Mouse (Mus musculus) liver, adult 2 months (tissue): Measurements from ENCODE around the gene Idh2. TPM values are rescaled to one million over a fixed set of nuclear protein-coding genes. Genes with fewer than 3 reads are reported as not detected.

Experiments used
- DNase-seq: peaks from one replicate; pipeline ENCODE4 v3.0.0-alpha.2; 2011; ENCODE audit warnings: low read depth, low spot score; ENCODE audit errors: extremely low read depth
- H3K27ac ChIP-seq: fragments of 200-500 bp; replicated peaks from 2 replicates; pipeline ENCODE4 v1.5.1; 2012; ENCODE audit warnings: low read depth, mild to moderate bottlenecking, control low read depth, inconsistent platforms, low read length; ENCODE audit not compliant: insufficient read depth
- H3K27me3 ChIP-seq: fragments of 200-500 bp; 2 replicates; pipeline ENCODE4 v1.6.1; 2012; ENCODE audit warnings: mild to moderate bottlenecking, moderate library complexity, low read length, inconsistent platforms; ENCODE audit not compliant: control insufficient read depth, insufficient read depth
- H3K36me3 ChIP-seq: fragments of 200-500 bp; 2 replicates; pipeline ENCODE4 v1.6.1; 2012; ENCODE audit warnings: low read length, inconsistent platforms; ENCODE audit not compliant: control insufficient read depth, insufficient read depth
- H3K4me1 ChIP-seq: fragments of 200-500 bp; 2 replicates; pipeline ENCODE4 v1.6.1; 2011; ENCODE audit warnings: low read length; ENCODE audit not compliant: control insufficient read depth, insufficient read depth
- H3K4me3 ChIP-seq: fragments of 200-500 bp; 2 replicates; pipeline ENCODE4 v1.5.1; 2011; ENCODE audit warnings: low read depth, mild to moderate bottlenecking, control low read depth, low read length, moderate library complexity; ENCODE audit not compliant: insufficient read depth
- H3K79me2 ChIP-seq: fragments of 200-500 bp; 2 replicates; pipeline ENCODE4 v1.6.1; 2012; ENCODE audit warnings: inconsistent platforms, mild to moderate bottlenecking, low read length, moderate library complexity; ENCODE audit not compliant: control insufficient read depth, insufficient read depth
- H3K9ac ChIP-seq: fragments of 200-500 bp; 2 replicates; pipeline ENCODE4 v1.6.1; 2012; ENCODE audit warnings: low read depth, mild to moderate bottlenecking, control low read depth, inconsistent platforms, low read length
- CTCF ChIP-seq: fragments of 200-500 bp; IDR thresholded peaks from 2 replicates; pipeline ENCODE4 v1.5.1; 2011; ENCODE audit warnings: low read depth, low read length, control low read depth
- POLR2A ChIP-seq: fragments of 200-500 bp; IDR thresholded peaks from 2 replicates; pipeline ENCODE4 v1.6.1; 2011; ENCODE audit warnings: low read length, control low read depth; ENCODE audit not compliant: insufficient read depth; ENCODE audit errors: extremely low read depth
- WGBS: fragments of 180-500 bp; shearing (Covaris S2); methylation state at CpG from one replicate; pipeline ENCODE4 v1.1.7; 2018; 5-methylcytosine and 5-hydroxymethylcytosine counted together
- polyA plus RNA-seq: library from polyadenylated mRNA; depleted of rRNA; stranded (reverse); fragments of >200 nt; gene quantifications from 2 replicates; pipeline ENCODE4 v1.2.3, GENCODE M21; 2012
- total RNA-seq: library from RNA; depleted of rRNA; stranded (reverse); fragments of >200 nt; gene quantifications from 2 replicates; pipeline ENCODE4 v1.2.3, GENCODE M21; 2014

Gene Idh2
- total and polyA plus RNA-seq, 2 experiments, result 163 to 177 TPM

DNA sequence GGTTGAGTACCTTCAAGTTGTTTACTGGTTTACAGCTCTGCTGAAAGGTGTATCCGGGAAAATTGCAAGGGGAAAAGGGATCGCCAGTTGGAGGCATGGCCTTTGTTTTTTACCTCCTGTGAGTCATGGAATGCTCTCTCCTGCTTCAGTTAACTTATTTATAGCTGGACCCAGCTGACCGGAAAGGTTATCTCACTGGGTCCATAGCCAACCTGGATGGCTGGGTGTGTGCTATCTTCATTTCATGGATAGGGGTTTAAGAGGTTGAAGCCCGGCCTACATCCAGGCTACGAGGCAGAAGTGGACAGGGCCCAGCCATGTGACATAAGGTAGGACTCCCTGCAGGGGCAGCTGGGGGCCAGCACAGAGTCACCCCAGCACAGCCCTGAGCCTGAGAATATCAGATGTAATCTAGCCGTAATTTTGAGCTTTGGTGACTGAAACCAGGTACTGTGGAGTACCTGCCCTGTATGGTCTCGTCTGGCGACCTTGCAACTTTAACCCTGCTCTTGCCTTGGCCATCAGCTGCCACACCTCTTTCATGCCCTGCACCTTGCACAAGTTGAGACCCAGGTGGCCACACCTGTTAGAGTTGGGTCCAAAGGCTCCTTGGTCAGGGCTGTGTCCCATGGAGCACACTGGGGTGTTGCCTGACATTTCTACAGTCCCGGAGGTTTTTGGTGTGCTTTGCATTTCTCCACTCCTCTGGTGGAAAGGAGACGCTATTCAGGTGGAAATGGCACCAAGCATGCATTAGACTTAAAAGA lies 55.0 kb downstream of the Idh2 start:
- H3K9ac ChIP-seq, result no peak overlapping the region
- H3K4me3 ChIP-seq, result no peak overlapping the region
- H3K36me3 ChIP-seq, result no peaks in the 10 kb centered on the region
- no peak overlapping the region for H3K27ac ChIP-seq
- DNase-seq, result no peak
- H3K27me3 ChIP-seq, result no peaks in the 10 kb centered on the region
- no peak for TF ChIP-seq POLR2A
- TF ChIP-seq CTCF, result no peak
- peaks cover 37% of the 10 kb centered on the region for H3K4me1 ChIP-seq
- WGBS, result 53% methylated on average over 10 of the region's 10 CpGs
- H3K79me2 ChIP-seq, result peaks cover 36% of the 10 kb centered on the region

GRCm38 (mm10) chr7:80059064-80059838 lies 55.9 kb downstream of the Idh2 start:
- 57% methylated on average over 13 of the region's 13 CpGs for WGBS
- H3K79me2 ChIP-seq, result peaks cover 37% of the 10 kb centered on the region
- H3K4me1 ChIP-seq, result peaks cover 38% of the 10 kb centered on the region
- H3K27ac ChIP-seq, result peak overlapping the region; percentile 95
- H3K27me3 ChIP-seq, result no peaks in the 10 kb centered on the region
- H3K36me3 ChIP-seq, result no peaks in the 10 kb centered on the region
- TF ChIP-seq POLR2A, result no peak
- no peak for TF ChIP-seq CTCF
- no peak overlapping the region for H3K4me3 ChIP-seq
- H3K9ac ChIP-seq, result peak overlapping the region; percentile 70
- no peak for DNase-seq

DNA sequence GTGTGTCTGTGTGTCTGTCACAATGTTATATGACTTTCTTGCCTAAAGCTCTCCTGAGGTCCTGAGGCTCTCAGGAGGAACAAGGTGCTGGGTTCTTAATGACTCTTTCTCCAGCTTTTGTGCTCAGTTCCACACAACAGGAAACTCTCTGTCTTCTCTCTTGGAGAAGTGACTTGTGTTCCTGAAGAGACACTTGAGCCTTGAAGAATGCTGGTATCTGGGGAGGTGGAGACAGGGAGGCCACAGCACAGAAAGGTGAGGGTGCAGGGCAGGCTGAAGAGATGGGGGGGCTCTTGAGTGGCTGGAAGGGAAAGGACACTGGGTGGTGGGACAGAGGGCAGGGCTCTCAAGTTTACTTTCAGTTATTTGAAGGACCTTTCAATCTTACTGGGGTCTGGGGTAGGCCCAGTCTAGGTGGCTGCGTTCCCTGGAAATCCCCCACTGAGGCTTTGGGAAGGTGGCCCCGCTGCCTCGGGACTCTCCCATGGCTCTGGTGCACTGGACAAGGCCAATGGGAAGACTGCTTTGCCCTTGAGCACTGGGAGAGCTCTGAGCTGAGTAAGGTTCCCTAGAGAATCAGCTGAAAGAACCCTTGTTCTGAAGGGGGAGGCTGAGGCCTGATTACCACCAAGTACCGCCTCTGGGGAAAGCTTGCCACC lies 56.7 kb downstream of the Idh2 start:
- no peak for TF ChIP-seq CTCF
- TF ChIP-seq POLR2A, result no peak
- Histone ChIP-seq H3K4me3 (peak overlapping the region; percentile 14), H3K4me1 (peaks cover 38% of the 10 kb centered on the region), H3K27ac (peak overlapping the region; percentile 95), H3K36me3 (no peaks in the 10 kb centered on the region), H3K27me3 (no peaks in the 10 kb centered on the region), H3K79me2 (peaks cover 35% of the 10 kb centered on the region), H3K9ac (peak overlapping the region; percentile 70)
- no peak for DNase-seq
- 47% methylated on average over 4 of the region's 4 CpGs for WGBS

- H3K27ac ChIP-seq, result peak overlapping the region; percentile 95
- no peaks in the 10 kb centered on the region for H3K36me3 ChIP-seq
- peak overlapping the region; percentile 39 for H3K4me3 ChIP-seq
- WGBS, result 8% methylated on average over 14 of the region's 14 CpGs
- peak; percentile 90 for DNase-seq
- H3K4me1 ChIP-seq, result peaks cover 43% of the 10 kb centered on the region
- H3K27me3 ChIP-seq, result no peaks in the 10 kb centered on the region
- TF ChIP-seq POLR2A, result 0 out of 2 replicates have a peak, but pooled peaks have one; percentile 7
- 0 out of 2 replicates have a peak, but pooled peaks have one; percentile 2 for TF ChIP-seq CTCF
- peak overlapping the region; percentile 70 for H3K9ac ChIP-seq
- H3K79me2 ChIP-seq, result peaks cover 28% of the 10 kb centered on the region
These were observed 57.4 kb downstream of the Idh2 start for GRCm38 (mm10) chr7:80057781-80058180.

DNA sequence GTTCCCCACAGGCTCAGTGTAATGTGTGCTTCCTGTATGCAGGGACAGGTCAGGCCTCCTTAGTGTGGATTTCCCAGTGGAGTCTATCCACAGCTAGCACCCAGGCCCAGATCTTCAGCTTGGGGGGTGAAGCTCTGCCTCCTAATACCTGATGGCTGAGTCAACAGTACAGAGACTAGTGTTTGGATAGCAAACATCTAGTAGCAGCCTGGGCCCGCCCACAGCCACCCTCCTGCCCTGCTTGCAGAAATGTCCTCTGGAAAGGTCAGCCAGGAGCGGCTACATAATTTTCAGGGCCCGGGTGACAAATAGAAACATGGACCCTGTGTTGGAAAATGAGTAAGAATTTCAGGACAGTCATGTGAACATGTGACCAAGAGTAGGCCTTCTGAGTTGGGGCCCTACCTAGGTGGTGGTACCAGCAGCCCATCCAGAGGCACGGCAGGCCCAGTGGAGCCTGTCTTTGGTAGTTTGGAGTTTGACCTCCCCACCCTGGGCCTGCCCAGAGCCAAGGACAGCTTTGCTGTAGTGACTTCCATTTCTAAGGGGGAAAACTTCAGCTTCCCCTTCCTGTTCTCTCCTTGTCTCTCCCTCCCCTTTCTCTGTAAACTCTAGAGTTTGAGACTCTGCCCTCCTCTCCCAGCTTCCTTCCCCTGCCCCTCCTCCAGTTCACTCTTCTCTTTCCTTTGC lies 58.0 kb downstream of the Idh2 start:
- Histone ChIP-seq H3K4me1 (peaks cover 48% of the 10 kb centered on the region), H3K36me3 (no peaks in the 10 kb centered on the region), H3K27ac (peak overlapping the region; percentile 95), H3K4me3 (no peak overlapping the region), H3K27me3 (no peaks in the 10 kb centered on the region), H3K79me2 (peaks cover 28% of the 10 kb centered on the region), H3K9ac (peak overlapping the region; percentile 38)
- TF ChIP-seq CTCF (no peak), POLR2A (no peak)
- 2% methylated on average over 4 of the region's 4 CpGs for WGBS
- DNase-seq, result peak; percentile 93
